Mouse (Mus musculus) monocyte, adult 59 days (primary cell): Measurements from ENCODE around the gene Aldoart2. TPM values are rescaled to one million over a fixed set of nuclear protein-coding genes. Genes with fewer than 3 reads are reported as not detected.

Source experiments
- total RNA-seq, 2 experiments: library from RNA; stranded (reverse); gene quantifications; one replicate each; pipeline ENCODE4 v1.2.4; 2023

The Aldoart2 gene
- not detected for total RNA-seq

DNA sequence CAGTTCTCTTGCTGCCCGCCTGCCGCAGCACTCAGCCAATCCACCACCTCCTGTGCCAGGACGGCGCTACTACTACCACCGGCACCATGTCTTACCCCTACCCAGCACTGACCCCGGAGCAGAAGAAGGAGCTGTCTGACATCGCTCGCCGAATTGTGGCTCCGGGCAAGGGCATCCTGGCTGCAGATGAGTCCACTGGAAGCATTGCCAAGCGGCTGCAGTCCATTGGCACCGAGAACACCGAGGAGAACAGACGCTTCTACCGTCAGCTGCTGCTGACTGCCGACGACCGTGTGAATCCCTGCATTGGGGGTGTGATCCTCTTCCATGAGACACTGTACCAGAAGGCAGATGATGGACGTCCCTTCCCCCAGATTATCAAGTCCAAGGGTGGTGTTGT, at the start of gene Aldoart2:
Gene Aldoart2 (plus strand): TSS at position 34 of the 400 bp plus-strand sequence.

DNA sequence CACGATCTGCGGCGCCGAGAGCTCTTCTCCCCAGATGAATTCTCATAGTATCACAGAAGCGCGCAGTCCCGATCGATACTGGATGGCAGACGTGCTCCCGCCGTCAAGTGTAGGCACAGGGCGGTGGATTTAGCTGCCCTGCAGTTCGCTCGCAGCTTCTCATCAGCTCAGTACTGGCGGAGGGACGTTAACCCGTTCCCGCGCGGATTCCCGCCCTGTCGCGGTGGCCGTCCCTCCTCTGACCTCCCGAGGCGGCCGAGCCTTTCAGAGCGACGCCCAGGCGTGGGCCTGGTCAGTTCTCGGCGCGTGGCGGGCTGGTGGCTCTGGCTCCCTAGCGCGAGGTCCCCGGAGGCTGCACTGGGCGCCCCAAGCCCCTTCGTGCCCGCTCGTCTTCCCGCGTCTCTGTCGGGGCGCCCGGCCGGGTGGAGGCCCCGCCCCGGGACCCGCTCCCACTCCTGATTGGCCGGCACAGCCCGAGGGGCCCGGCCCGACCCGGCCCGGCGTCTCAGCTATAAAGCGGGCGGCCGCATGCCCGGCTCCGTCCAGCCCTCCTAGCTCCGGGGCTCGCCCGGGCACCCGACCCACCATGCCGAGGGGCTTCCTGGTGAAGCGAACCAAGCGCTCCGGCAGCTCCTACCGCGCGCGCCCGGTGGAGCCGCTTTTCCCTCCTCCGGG, 34.0 kb downstream of the Aldoart2 start, which contains the start of gene Insm2:
Gene Insm2 (plus strand): TSS at position 541 of the 675 bp plus-strand sequence.

Other genes starting within 250 kb of the Aldoart2 start
- 100 to 1,000 TPM; 101 to 105 TPM for gene Psma6, start 181.0 kb upstream of the Aldoart2 start, total RNA-seq
- 1,000 to 10,000 TPM; 1,015 to 1,017 TPM for gene Nfkbia, start 72.6 kb upstream of the Aldoart2 start, total RNA-seq
- gene Insm2, start 34.2 kb downstream of the Aldoart2 start, total RNA-seq: not detected